Mouse (Mus musculus) lung, embryonic 14.5 days (tissue): ENCODE measurements around the gene H2-M9. TPM values are rescaled to one million over a fixed set of nuclear protein-coding genes. Genes with fewer than 3 reads are reported as not detected.

Experiments used
- ATAC-seq: fragments of 200-750 bp; cut with Nextera tagmentation; 2 replicates; pipeline ENCODE4 v1.8.0; 2017; ENCODE audit warnings: mild to moderate bottlenecking, moderate TSS enrichment, moderate library complexity; ENCODE audit not compliant: insufficient read depth
- DNase-seq: peaks from one replicate; pipeline ENCODE4 v3.0.0-alpha.2; 2015
- H3K27ac ChIP-seq: fragments of 300-500 bp; sonication (generic); 2 replicates; pipeline ENCODE4 v1.5.1; 2014; ENCODE audit warnings: low read depth, mild to moderate bottlenecking, moderate library complexity
- H3K27me3 ChIP-seq: fragments of 300-500 bp; sonication (generic); 2 replicates; pipeline ENCODE4 v1.6.1; 2014; ENCODE audit warnings: low read length, control low read depth; ENCODE audit not compliant: insufficient read depth
- H3K36me3 ChIP-seq: fragments of 300-500 bp; sonication (generic); 2 replicates; pipeline ENCODE4 v1.6.1; 2014; ENCODE audit warnings: control low read depth; ENCODE audit not compliant: insufficient read depth
- H3K4me1 ChIP-seq: fragments of 300-500 bp; sonication (generic); 2 replicates; pipeline ENCODE4 v1.6.1; 2014; ENCODE audit warnings: antibody characterized with exemption, control low read depth; ENCODE audit not compliant: insufficient read depth
- H3K4me2 ChIP-seq: fragments of 300-500 bp; sonication (generic); 2 replicates; pipeline ENCODE4 v1.6.1; 2014; ENCODE audit warnings: mild to moderate bottlenecking
- H3K4me3 ChIP-seq: fragments of 300-500 bp; sonication (generic); 2 replicates; pipeline ENCODE4 v1.5.1; 2014; ENCODE audit warnings: low read depth, low read length
- H3K9ac ChIP-seq: fragments of 300-500 bp; sonication (generic); 2 replicates; pipeline ENCODE4 v1.6.1; 2014
- H3K9me3 ChIP-seq: fragments of 300-500 bp; sonication (generic); 2 replicates; pipeline ENCODE4 v1.6.1; 2016; ENCODE audit warnings: low read depth, low read length, control low read depth
- CTCF ChIP-seq: IDR thresholded peaks from 2 replicates; pipeline ENCODE4 v1.5.1; 2016; ENCODE audit warnings: antibody characterized with exemption, low read depth
- WGBS: fragments of 180-500 bp; shearing (Covaris S2); extraction: QIAGEN DNeasy Blood & Tissue Kit; methylation state at CpG from one replicate; pipeline ENCODE4 v1.1.7; 2014; 5-methylcytosine and 5-hydroxymethylcytosine counted together
- polyA plus RNA-seq: library from polyadenylated mRNA; unstranded; fragments of >200 nt; fragmentation: Nextera tagmentation; extraction: Ambion mirVana; gene quantifications from 2 replicates; pipeline ENCODE4 v1.2.1, GENCODE M21; 2014

Gene H2-M9
- polyA plus RNA-seq: not detected in 2 replicates

DNA sequence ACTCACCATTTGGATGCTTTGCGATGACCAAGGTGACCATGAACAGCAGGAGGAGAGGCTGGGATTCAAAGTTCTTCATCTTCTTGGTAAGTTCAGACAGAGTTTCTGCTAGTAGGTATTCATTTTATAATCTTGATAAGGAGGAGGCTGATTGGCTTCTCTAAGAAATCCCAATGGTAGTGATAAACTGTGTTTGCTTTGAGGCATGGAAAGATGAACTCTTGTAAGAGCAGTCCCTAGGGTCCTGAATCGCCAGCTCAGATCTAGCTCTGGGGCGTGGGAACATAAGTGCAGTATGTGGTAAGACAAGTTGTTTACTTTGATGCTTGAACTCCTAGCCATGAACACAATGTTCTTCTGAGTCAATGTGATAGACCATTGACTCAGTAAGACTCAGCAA lies at the start of gene H2-M9:
TSS of gene H2-M9 (minus strand) at position 101 of the 400 bp plus-strand sequence.
- H3K9me3 ChIP-seq: no peaks in the 10 kb centered on the region
- H3K4me3 ChIP-seq: no peak within 1 kb of the TSS
- no peak within 1 kb of the TSS for H3K4me2 ChIP-seq
- no peak within 1 kb of the TSS for H3K9ac ChIP-seq
- H3K27ac ChIP-seq: no peak within 1 kb of the TSS
- DNase-seq (no peak), ATAC-seq (no peak)
- H3K27me3 ChIP-seq: no peaks in the 10 kb centered on the region
- 81% methylated on average over 3 of the region's 3 CpGs for WGBS
- no peak for TF ChIP-seq CTCF
- H3K36me3 ChIP-seq: no peaks in the 10 kb centered on the region
- H3K4me1 ChIP-seq: no peaks in the 10 kb centered on the region

DNA sequence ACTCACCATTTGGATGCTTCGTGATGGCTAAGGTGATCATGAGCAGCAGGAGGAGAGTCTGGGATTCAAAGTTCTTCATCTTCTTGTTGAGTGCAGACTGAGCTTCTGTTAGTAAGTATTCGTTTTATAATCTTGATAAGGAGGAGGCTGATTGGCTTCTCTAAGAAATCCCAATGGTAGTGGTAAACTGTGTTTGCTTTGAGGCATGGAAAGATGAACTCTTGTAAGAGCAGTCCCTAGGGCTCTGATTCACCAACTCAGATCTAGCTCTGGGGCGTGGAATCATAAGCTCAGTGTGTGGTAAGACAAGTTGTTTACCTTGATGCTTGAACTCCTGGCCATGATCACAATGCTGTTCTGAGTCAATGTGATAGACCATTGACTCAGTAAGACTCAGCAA lies 29.7 kb upstream of the H2-M9 start, which contains the start of gene H2-M1:
TSS of gene H2-M1 (minus strand) at position 101 of the 400 bp plus-strand sequence.
- no peak for TF ChIP-seq CTCF
- Histone ChIP-seq H3K27ac (no peak within 1 kb of the TSS), H3K36me3 (no peaks in the 10 kb centered on the region), H3K4me1 (no peaks in the 10 kb centered on the region), H3K9me3 (no peaks in the 10 kb centered on the region), H3K4me3 (no peak within 1 kb of the TSS), H3K4me2 (no peak within 1 kb of the TSS), H3K9ac (no peak within 1 kb of the TSS), H3K27me3 (no peaks in the 10 kb centered on the region)
- ATAC-seq (no peak), DNase-seq (no peak)
- whole genome bisulfite sequencing: 62% methylated on average over 3 of the region's 3 CpGs

Other genes starting within 250 kb of the H2-M9 start
- not detected in 2 replicates for gene H2-M10.4, start 180.3 kb downstream of the H2-M9 start, polyA plus RNA-seq
- not detected in 2 replicates for gene H2-M11, start 95.6 kb downstream of the H2-M9 start, polyA plus RNA-seq
- not detected in 2 replicates for gene H2-M1, start 29.6 kb upstream of the H2-M9 start, polyA plus RNA-seq
- gene H2-M10.5, start 130.2 kb upstream of the H2-M9 start, polyA plus RNA-seq: not detected in 2 replicates
- gene H2-M10.6, start 169.5 kb upstream of the H2-M9 start, polyA plus RNA-seq: not detected in 2 replicates
- gene Trim26, start 194.5 kb upstream of the H2-M9 start, polyA plus RNA-seq: 33.1 and 35.0 TPM in 2 replicates
- 0.11 and 0.16 TPM in 2 replicates for gene Trim15, start 224.5 kb upstream of the H2-M9 start, polyA plus RNA-seq
- 2.6 and 3.4 TPM in 2 replicates for gene Trim10, start 226.9 kb upstream of the H2-M9 start, polyA plus RNA-seq
- gene Trim40, start 247.5 kb upstream of the H2-M9 start, polyA plus RNA-seq: not detected in 2 replicates